Mouse (Mus musculus) frontal cortex, postnatal 25 days (tissue): ENCODE measurements around the gene Clnk.

Experiments used
- DNase-seq, 2 experiments: peaks; one replicate each; pipeline ENCODE4 v3.0.0; 2022; ENCODE audit warnings: low spot score in 2 of 2

Gene Clnk

DNA sequence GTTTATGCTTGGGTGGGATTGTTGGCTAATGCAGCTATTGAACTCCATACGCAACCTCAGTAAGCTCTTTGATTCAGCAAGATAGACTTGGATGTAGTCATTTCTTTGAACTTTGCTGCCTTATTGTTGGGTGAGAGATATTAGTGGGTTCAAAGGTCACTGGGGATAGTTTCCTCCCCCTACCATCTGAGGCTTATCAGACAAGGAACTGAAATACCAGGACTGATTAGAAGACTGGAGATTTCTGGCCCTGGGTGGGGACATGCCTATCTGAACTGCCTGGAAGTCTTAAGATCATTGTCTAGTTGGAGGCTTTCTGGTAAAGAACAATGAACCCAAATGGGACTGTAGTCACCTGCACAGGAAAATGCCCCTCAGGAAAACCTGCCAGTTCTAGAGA is 26.4 kb downstream of the Clnk start:
- no peak for DNase-seq

DNA sequence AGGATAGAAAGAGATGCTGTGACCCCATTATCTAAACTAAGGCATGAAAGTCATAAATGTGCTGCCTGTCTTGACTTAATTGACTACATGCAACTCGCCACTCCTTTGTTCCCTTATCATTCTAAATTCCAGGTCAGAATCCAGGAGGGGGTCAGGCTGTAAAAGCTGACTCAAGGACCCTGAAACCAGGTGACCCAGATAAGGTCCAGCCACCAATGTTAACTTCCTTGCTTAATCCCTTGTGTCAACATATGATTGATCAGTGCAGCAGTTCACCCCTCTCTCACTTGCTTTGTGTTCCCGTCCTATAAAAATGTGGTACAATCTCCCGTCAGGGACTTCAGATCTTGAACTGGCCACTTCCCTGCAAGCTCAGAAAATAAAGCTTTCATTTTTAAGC is 31.1 kb downstream of the Clnk start:
- no peak for DNase-seq

DNA sequence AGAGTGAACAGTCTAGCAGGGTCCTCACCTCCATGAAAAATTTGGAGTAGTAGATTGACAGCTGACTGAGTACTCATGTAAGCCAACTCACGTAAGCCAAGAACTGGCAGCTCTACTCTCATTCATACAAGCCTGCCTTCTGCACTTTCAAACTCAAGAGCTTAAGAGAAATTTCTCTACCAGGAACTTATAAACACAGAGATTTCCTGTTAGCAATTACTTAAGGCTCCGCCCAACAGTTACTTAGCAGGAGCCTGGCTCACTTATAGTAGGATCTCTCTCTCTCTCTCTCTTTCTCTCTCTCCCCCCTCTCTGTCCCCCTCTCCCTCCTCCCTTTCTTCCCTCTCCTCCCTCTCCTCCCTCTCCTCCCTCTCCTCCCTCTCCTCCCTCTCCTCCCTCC is 32.3 kb downstream of the Clnk start:
- DNase-seq: no peak

DNA sequence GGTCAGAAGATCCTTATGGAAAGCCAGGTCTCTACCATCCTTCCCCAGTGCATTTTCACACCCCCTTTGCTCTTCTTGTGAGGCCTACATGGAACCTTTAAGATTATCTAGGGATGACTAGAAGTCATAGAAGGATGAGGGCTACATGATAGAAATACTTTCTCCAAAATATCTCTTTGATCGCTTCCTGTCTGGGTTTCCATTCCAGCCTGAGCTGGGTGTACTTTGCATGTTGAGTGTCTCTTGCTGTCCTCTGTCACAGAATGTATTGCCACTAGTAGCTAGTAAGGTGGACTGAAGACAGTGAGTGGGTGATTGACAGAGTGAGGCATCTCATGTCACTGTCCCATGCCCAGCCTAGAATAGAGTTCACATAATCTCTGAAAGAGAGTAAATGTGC is 36.6 kb downstream of the Clnk start:
- no peak for DNase-seq

DNA sequence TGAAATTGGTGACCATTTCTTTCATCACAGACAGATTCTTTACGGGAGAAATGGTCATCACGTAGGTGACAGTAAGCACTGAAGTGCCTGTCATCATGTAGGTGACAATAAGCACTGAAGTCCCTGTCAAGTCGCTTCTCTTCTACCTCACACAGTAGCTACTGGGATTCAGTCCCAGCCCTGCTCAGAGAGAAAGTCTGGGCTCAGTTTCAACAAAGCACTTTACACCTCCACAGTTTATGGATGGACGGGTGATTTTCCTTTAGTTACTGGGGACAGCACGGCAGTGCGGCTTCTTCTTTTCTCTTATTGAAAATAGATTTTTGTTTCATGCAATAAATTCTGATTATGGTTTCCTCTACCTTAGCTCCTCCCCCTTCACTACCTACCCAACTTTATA is 49.3 kb downstream of the Clnk start:
- DNase-seq: no peak

DNA sequence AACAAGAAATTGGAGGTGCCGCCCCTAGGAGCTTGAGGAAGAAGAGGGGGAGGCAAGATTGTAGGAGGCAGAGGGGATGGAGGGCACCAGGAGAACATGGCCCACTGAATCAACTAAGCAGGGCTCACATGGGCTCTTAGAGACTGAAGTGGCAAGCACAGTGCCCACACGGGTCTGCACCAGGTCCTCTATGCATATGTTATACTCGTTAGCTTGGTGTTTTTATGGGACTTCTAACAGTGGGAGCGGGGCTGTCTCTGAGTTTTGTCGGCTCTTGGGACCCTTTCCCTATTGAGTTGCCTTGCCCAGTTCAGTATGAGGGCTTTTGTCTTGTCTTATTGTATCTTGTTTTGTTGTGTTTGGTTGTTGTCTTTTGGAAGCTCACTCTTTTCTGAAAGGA is 50.0 kb downstream of the Clnk start:
- no peak for DNase-seq

DNA sequence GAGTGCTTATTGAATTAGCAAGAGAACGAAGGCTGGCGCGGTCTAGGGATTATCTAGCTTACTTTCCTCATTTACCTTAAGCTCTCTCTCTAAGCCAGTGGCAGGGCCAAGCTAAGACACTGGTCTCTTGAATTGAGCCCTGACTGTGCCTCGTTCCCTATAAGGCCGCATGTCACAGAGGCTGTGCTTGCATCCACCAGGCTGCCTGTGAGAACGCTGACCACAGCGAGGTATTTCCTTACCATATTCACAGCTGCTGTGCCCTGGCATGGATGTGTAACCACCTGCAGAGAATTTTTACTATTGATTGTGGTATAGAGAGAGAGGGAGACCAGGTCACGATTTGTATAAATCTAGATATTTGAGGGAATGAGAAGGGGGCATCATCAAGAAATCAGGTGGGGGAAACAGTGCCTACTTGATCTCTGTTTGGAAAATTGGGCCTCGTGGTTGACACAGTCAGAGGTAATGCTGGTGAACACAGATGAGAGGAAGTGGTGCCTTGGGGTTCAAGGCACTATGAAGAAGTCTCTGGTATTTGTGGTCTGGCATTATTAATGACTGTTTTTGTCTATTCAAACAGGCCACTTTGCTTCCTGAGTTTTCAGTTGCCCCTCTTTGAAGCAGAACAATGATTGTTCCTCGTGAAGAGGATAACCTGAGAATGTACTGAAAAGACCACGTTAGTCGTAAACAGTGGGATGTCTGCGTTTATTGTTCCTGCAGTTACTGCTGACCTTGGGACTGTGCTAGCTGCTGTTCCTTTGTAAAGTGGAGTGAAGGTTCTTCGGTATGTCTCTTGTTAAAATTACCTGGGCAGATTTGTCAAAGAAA is 52.3 kb downstream of the Clnk start:
- DNase-seq: no peak

DNA sequence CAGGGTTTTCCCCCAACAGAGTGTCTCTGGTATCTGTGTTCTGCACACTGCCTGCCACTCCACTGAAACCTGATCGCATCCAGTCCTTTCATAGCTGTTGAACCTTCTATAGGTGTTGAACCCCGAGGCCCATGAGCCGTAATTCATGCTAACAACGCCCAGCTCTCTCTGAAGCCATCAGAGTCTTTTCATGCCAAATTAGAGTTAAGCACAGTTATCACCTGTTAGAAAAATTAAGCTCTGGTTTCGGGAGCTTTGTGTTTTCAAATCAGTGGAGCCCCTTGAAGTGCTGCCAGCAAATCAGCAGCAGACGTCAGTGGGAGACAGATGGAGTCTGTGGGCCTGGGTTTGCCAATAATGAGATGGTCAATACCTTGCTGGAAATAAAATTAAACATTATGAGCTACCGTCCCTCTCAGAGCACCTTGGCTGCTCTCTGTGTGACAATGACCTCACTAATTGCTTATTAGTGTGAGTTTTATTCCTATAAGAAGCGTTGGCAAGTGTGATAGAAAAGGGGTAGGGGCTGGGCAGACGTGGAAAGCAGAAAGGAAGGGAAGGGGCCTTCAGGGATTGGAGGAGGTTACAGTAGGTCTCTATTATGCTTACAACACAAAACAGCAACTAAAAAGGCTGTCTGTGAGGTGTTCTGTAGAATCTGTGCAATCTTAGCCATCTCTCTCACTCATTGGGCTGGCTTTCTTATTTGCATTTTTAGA is 63.1 kb downstream of the Clnk start:
- DNase-seq: no peak

DNA sequence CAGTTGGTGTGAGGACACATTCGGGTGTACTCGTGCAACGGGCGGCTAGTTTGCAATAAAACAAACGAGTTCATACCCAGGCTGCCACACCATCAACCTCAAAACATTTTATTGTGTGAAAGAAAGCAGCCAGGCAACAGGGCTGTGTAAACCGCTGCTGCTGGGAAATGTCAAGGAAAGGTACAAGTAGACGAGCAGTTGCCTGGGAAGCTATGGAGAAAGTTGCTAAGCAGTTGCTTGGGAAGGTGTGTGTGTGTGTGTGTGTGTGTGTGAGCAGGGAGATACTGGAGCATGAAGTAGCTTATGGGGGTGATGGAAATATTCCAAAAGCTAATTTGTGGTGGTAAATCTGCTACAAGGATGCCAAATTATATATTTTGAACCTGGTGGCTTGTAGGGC is 63.7 kb downstream of the Clnk start:
- DNase-seq: no peak

DNA sequence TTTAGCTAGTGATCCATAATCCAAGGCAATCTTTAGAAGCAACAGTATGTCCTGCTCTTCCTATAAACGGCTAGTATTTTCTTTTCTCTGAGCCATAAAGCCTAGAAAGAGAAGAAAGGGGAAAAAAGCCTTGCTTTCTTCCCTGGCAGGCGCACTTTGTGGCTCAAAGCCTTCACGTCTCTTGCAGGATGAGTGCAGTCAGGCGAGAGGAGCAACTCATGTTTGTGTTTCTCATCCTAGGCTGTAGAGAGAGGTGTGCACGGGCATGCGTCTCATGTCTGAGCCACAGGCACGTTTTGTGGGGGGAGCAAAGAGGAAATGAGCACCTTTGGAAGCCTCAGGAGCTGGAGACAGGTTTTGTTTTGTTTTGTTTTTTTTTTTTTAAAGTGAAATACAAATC is 64.2 kb downstream of the Clnk start:
- no peak for DNase-seq

DNA sequence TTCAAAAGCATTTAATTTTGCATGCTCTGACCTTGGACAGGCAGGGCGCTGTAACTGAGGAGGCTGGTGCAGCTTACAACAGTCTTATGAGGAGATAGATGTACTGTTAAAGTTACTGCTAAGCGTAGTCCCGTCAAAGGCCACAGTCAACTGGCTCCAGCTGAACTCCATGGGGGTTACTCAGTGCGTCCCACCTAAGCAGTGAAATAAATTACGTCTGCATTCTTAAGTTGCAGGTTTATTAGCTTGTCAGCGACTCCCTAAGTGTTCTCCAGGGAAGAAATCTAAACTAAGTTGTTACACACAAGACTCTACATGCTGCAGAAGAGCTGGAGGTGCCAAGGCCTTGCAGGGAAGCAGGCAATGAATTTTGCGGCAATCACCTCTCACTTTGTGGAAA is 77.7 kb downstream of the Clnk start:
- DNase-seq: no peak

DNA sequence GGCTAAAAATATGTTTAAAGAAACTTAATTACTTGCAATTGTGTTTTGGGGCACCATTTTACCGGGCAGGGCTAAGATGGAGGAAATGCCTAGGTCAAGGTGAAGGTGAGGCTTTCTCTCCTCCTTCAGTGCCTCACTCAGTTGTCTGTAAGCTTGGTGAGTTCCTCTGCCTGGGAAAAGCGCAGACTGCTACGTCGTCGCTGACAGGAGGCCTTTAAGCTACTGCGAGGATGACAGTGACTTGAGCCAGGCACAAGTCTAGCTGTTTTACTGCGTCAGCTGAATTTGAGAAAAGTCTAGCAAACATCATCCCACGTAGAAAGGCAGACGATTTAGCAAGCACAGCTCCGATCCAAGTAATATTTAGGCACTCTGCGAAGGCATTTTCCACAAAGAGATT is 81.5 kb downstream of the Clnk start:
- no peak for DNase-seq

DNA sequence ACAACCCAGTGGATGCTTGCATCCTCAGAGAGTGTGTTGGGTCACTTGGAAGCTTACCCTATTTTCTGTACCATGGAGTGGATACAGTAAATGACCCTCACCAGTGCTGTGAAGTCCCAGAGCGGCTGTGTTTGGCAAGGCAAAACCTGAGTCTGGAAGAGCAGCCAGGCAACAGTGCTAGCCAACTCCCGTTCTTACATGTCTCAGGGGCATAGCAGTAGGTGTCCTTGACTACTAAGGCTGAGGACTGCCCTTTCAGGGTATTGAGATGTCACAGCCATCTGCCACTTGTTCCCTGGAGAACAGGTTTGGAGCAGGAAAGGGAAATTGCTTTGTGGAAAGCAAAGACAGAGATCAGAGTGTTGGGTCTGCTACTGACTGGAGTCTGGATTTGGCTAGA is 85.5 kb downstream of the Clnk start:
- DNase-seq: no peak

DNA sequence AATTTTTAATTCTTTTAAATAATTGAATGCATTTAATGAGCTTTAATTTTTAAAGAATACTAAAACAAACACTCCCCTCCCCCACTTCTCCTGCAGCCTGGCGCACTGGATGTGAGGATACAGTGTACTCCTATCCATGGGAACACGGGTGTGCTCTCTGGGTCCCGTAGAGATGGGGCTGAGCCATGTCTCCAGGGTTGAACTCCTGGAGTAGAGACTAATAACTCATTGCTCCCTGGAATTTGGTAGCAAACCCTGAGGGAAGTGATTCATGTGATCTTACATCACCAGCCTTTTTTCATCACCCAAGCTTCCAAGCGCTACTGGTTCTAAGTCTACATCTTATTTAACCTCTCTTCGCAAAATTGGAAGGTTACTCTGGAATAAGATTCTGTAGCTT is 87.8 kb downstream of the Clnk start:
- DNase-seq: no peak

DNA sequence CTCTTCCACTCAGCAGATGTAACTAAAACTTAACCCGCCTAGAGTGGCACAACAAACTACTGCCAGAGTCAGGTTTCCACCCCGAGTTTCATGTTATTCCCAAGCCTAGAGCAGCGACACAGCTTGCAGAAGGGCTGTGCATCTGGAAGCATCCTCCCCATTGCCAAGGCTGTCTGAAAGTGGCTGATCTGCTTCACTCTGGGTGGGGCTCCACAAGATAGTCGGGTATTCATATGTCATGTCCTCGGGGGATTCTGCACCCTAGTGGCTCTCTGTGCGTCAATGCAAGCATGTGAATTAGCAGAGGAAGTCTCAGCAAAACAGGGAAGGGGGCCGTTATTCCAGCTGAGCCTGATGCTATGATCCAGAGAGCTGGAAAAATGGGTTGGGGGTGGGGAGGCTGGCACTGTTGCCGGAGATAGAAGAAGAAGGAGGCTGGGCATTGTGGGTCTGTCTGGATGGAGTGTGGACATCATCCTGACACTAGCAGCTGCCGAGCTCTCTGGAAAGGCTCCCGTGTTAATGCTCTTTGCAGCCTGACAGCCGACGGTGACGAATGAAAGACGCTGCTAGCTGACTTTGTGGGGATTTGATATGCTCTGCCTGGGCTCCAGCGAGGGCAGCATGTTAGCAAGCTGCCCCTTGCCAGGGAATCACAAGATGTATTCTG is 88.6 kb downstream of the Clnk start:
- no peak for DNase-seq

DNA sequence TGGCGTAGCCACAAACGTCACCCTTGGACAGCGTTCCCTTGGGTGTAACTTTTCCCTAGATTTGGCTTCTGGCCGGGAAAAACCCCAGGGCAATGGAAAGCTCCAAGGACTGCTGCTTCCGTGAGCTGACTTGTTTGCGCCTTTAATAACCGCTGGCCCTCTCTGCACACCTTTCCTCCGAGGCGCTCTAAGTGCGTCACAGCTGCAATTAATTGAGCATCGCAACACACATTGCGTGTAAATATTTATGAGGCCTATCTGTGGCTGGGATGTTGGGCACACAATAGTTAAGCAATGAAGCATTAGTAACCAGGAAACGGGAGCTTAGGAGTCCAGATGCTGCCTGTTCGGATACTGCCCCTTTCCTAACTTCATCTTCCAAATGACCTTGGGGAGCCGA is 90.5 kb downstream of the Clnk start:
- no peak for DNase-seq

DNA sequence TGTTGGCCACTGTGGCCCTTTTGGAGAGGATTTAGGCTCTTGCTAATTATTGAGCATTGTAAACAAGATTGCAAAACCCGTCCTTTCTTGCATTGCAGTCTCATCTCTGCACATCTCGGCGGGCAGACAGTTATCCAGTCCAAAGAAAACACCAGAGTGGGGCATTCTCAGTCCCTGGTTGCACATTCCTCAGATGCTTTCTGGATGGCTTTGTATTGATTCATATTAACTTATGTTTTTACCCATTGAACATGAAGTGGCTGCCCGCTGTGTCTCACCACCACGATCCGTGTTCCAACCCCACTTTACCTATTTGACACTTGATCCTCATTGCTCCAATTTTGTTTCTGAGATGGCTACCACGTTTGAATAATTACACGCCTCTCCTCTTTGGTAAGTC is 90.9 kb downstream of the Clnk start:
- DNase-seq: no peak

DNA sequence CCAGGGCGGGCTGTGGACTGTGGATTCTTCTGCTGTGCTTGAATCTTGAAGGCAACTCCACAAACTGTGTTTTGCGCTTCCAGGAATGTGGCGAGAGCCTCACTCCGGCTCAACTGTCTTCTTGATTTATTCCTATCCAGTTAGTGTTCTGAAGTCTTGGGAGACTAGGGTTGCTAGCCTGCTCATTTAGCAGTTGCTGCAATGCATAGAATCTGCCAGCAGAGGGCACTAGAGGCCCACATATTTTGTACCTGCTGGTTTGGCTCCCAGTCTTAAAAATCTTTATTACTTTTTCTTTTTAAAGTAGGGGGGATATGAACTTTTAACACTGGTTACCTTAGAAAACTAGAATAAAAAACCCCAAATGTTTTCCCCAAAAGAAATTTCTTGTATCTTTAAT is 94.8 kb downstream of the Clnk start:
- peak; percentile 73 to 78 for DNase-seq

DNA sequence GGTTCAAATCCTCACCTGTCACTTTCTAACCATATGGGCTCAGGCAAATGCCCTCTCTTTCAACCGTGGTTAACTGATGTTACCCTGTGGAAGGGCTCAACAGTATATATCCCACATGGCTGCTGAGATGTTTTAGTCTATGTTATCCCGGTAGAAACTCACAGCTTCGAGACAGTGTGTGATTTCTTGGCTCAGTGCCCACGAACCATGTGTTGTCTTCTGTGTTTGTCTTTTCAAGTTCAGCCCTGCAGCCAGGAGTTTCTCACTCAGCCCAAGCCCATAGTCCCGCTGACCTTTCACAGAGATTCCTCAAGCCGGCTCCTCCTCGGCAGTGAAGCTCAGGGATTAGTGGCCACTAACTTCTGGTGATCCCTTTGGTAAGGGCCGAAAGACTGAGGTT is 96.0 kb downstream of the Clnk start:
- DNase-seq: no peak

DNA sequence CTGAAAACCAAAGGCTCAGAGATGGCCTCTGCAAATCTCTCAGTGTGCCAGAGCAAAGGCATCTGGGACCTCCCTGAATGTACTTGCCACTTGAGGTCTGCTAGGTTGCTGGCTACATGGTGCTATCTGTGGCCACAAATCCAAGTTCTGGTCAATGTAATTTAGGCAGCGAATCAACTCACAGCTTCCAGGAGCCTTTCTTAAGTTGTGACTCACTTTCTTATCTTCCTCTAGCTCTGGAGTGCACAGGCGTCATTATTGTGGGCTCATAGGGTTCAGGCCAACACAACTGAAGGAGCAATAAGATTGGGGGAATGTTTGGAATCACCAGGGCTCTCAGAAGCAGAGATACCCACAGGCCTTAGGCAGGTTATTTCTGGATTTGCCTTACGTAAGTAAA is 96.6 kb downstream of the Clnk start:
- no peak for DNase-seq

DNA sequence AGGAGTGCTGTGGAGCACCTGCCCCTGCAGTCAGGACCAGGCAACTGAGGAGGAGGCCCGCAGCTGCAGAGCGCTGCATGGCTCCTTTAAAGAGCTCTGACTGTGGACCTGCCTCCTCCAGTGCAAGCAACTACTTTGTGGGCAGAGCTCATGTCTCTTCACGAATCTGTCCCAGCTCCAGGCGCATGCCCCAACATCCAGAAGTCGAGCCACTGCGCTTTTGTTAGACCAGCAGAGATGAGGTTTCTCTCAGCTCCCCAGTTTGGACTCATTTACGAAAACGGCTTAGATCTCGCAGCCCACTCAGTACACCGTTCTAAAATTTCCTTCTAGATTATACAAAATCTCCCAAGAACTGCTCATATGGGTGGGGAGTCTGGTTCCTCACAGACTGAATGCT is 101.1 kb downstream of the Clnk start:
- DNase-seq: peak in 1 of 2 experiments; percentile 21

DNA sequence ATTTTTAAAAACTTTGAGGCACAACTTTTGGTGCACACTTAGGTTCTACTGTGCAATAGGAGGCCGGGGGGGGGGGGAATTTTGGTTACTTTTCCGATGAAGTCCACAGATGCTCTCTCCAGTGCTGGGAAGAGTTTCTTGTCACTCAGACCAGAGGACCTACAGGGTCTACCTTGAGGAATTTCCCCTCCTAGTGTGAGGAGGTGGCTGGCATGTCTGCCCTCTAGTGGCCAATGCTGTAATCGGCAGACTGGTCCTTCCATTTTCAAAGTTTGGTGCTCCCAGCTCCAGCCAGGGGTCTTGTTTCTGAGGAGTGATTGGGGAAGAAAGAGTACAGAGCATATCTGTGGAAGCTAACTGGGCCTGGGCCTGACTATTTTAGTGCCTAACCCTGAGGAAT is 121.7 kb downstream of the Clnk start:
- peak; percentile 15 to 28 for DNase-seq

DNA sequence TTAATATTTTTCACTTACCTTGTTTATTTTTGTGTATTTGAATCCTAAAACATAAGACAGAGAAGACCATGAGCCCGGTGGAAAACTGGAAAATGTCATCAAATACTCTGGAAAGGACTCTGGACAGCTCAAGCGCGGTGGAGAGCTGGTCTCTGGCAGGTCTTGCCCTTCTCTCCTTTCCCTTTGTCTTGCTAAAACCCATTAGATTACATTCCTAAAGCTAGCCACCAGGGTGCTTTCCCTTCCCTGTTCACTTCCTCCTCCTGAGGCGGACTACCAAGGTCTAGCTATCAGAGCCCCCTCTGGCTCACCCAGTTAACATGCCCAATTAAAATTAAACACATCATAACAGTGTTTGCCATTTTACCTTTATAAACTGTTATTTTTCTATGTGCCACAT is 123.9 kb downstream of the Clnk start:
- no peak for DNase-seq
